Mouse (Mus musculus) megakaryocyte progenitor cell, adult 5-6 weeks (primary cell): ENCODE data around the gene Vps37b. TPM values are rescaled to one million over a fixed set of nuclear protein-coding genes. Genes with fewer than 3 reads are reported as not detected.

ENCODE experiments used
- ATAC-seq: replicated peaks from 2 replicates; pipeline ENCODE4 v1.8.0; 2016; ENCODE audit warnings: mild to moderate bottlenecking, moderate TSS enrichment, inconsistent platforms; ENCODE audit not compliant: poor library complexity
- total RNA-seq, 2 experiments: library from RNA; stranded (forward) in 1 of 2; stranded (reverse) in 1 of 2; fragments of 157-497, 149-512 nt in 1 of 2; fragments of 200-1000 nt in 1 of 2; gene quantifications; 2 replicates each; pipeline versions ENCODE4 v1.2.3 to v1.2.4; 2015 to 2017

Vps37b gene
- total RNA-seq, 2 experiments from 2014 or later = 11.4 to 15.6 TPM

DNA sequence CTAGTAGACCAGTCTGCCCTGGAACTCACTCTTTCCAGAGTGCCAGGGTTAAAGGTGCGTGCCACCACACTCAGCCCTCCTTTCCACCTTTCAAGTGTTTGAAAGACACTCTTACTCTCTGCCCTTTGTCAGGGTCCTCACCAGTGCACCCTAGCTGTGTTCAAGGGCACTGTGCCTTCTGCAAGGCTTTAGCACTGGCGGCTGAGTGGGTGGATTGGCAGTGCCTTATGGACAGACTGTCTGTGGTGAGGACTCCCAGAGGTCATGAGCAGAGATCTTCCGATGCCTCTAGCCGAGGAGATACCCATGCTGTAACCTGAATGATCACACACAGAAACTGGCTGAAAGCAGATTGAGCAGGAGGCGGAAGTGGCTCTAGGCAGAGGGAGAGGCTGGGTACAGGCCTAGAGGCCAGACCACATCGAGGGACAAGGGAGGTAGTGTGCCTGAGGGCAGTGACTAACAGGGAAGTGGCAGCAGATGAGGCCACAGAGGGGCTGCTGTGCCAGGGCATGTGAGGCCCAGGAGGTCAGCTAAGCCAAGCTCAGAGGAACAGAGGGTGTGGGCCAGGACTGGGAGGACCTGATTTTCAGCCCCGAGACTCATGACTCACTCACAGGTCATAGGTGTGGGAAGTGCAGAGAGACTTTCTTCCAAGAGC, 14.8 kb upstream of the Vps37b start:
- ATAC-seq = peak; percentile 75

DNA sequence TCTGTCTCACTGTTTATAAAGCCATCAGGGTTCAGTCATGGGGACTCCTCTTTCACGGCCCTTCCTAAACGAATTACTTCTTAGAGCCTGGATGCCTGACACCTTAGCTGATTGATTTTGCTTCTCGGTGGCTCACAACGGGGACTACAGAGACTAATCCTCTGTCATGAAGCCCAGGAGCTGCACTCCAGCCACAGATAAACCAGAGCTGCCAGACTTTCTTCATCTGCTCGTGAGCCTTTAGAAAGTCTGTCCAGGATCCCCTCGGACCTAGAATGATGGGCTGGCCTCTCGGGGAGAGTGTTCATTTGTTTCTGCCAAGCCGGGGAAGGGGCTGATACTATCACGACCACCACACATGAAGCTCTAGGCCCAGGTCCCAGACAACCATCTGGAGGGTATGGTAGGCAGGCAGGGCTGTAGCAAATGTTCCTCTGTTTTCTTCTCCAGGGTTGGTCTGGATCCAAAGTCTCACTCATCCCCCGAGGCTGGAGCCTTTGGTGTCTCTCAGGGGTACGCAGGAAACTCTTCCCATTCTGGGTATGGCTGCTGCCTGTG, 13.5 kb upstream of the Vps37b start:
- no peak for ATAC-seq

DNA sequence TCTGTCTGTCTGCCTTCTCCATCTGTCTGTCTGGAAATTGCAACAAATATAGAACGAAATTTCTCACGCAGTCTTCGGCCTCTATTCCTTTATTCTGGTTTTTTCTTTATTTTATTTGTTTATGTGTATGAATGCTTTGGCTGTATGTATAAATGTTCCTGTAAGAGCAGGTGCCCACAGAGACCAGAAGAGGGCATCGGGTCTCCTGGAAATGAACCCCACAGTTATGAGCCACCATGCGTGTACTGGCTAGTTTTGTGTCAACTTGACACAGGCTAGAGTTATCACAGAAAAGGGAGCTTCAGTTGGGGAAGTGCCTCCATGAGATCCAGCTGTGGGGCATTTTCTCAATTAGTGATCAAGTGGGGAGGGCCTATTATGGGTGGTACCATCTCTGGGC, 11.9 kb upstream of the Vps37b start:
- no peak for ATAC-seq

DNA sequence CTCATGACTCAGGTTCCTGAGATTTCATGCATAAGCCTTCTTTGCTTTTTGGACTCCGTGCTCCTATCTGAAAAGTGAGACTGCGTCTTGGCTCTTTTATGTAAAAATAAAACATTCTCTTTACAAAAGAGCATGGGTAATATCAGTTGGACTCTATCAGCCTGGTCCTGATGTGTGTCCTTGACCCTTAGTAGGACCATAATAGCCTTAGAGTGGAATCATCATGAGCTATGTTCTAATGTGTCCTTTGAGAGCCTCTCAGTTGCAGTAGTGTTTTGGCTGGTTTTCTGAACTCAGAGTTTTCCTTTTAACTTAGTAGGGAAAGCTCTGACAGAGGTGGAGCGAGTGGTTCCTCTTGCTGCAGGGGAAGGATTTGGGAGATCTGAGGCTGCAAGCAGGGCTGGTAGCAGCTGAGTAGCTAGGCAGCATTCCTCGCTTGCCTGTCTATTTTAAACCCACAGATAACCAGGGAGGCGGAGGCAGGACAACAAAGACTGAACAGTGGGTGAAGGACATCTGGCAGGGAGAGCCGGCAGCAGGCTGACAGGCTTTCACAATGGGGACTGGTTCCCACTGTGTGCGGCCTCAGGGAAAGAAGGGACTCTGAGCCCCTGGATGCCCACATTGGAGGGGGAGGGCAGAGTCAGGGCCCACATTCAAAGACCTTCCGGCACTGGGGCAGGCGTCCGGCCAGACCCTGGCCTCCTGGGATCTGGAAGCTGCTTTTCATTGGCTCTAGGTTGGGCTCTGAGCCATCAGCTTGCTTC, 11.3 kb upstream of the Vps37b start:
- no peak for ATAC-seq

DNA sequence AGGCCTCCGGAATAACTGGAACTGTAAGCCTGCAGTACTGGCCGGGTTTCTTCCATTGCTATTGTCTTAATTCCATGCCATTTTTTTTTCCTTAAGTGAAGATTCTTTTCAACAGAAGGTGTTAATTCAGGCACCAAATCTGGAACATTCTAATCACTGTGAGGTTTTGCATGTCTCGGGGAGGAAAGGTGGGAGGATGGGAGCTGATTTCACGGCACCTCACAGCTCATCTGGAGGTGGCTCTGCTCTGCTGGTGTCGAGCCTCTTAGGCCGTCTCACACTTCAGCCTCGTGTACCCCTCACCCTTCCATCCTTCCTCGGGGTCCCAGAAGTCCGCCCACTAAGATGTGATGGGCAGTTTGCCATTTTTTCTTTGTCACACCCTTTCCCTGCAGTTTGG, 9.0 kb upstream of the Vps37b start:
- ATAC-seq = no peak

DNA sequence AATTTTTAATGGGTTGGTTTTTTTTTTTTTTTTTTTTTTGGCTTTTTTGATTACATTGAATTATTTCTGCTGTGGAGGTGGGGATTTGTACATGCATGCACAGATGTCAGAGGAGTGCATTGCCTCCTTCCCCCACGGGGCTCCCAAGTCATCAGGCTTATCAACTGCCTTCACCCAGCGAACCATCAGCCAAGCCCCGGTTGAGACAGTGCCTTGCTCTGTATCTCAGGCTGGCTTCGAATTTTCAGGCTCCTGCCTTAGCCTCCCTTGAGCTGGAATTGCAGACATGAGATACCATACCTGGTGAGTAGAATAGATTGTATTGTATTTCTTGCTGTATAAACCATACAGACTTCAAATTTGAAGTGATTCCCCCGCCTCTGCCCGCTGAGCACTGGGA, 7.5 kb upstream of the Vps37b start:
- peak; percentile 76 for ATAC-seq

DNA sequence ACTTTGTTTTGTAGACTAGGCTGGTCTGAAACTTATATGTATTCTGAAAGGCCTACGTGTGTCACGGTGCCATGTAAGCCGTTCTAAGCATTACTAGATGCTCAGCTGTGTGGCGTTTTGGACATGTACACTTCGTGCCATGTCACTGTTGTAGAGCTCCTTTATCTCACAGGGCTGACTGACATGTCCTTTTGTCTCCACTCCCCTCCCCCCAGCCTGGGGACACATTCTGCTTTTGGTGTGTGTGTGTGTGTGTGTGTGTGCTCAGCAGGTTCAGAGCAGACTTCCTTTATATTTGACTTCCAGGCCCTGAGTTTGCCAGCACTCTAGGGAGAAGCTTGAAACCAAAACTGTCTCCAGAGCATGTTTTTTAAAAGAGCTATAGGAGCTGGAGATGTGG, 4.8 kb upstream of the Vps37b start:
- ATAC-seq = peak; percentile 35

DNA sequence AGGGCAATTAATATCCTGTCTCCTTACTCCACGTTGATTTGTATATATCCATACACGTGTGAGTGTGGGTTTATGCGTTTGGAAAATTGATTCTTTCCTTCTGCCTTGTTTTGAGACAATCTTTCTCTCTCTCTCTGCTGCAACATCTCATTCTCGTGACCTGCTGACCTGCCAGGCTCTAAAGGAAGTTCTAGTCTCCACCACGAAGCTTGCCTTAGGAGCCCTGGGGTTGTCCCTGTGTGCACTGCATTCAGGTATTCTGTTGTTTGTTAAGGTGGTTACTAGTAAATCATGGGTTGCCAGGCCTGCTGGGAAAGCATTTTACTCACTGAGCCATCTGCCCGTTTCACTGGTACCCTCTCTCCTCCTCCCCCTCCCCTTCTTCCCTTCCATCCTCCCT, 4.3 kb upstream of the Vps37b start:
- ATAC-seq = no peak

DNA sequence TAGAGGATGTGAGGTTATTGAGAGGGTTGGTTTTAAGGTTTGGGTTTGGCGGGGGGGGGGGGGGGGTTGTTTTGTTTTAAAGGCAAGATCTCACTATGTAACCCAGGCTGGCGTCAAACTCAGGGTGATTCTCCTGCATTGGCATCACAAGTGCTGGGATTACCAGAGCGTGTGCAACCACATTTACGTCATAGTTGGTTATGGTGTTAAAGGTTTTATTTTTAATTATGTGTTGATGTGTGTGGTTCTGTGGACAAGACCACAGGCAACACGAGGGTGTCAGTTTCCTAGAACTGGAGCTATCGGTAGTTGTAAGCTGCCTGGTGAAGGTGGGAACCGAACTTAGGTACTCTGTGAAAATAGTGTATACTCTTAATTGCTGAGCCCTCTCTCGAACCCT, 3.7 kb upstream of the Vps37b start:
- ATAC-seq = no peak

DNA sequence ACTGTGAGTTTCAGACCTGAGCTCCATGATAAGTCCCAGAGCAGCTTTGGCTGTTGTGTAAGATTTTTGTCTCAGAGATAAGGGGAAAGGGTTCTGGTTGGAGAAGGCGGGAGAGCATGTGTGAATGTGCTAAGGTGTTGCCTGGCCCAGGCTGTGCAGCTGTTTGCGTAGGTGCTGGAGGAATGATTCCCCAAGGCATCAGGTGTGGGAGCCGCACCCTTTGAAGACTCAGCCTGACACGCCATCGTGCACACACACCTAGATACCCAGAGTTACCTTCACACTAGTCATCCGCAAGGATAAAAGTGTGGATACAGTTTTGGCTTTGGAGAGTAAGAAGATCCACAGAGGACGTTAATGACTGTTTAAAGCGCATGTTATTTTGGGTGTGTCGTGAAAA, 3.3 kb upstream of the Vps37b start:
- ATAC-seq = no peak

DNA sequence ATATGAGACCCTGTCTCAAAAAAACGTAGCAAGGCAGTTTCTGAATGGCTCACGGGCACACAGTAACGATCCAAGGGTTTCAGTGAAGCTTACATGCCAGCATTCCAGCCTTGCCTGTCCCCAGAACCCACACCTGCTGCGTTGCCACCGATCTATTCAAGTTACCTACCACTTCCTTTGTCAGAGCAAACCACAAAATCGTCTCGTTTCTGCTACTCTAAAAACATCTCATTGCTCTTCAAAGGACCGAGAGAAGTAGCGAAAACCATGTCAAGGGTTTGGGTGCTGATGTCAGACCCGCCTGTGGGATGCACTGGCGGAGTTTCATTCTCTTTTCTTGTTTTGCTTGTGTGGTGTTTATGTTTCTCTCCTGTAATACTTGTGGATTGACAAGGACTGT, 2.4 kb upstream of the Vps37b start:
- no peak for ATAC-seq

DNA sequence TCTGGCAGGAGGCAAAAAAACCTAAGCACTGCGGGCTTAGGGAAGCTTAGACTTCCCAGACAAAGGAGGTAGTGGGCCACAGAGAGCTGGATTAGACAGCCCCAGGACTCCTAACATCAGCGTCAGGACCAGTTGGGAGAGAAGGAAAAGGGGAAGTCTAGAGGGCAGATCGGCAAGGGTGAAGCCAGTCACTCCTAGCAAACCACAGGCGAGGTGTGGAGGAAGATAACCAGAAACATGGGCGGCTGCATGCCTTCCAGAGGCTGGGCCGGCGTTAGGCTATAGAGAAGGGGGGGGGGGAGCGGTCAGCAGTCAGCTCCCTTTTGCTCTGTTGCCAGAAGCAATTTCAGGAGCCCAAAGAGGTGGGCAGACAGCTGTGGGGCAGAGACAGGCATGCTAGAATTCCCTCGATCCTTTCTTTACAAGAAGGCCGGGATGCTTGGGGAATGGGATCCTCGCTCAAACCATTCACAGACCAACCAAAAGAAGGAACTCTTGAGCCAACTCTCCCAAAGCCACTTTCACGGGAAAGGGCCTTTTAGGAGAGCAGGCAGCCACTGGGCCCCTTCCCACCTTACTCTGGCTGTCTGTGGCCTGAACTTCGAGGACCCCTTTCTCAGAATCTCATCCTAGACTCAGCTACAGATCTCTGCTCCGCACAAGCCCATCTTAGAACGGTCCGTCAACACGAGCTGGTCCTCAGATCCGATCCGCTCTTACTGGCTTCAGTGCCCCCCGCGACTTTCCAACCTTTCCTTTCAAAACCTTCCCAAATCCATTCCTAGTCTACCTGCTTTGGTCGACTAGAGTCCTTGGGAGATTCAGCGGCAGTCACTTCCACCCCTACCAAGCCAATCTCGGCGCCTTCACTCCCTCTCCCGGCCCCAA, 758 bp downstream of the Vps37b start:
- ATAC-seq = peak; percentile 73

DNA sequence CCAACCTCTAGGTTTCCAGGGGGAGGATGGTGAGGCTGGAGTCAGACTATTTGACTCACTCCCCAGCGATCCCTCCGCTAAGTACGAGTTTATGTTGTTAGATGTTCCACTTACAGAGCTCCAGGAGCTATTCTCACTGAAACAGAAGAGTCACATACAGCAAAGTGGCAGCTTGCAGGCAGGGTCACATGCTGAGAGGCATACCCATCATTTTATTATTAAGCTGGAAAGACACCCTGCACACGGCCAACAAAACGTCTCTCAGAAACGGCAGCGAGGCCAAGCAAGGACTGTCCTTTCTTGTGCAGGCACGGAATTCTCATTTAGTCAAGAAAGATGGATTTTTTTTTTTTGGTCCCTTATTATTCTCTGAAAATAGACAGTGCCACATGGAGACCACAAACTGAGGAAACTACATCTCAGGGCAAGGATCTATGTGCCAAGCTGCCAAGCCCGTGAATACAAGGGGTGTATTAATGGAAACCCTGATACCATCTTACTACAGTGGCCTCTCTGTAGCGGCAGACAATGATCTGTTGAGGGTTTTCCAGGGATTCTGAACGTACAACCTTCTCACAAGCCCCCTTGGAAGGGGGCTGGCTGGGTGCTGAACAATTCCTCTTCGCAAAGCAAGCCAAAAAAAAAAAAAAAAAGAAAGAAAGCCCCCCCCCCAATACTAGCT, 1.5 kb downstream of the Vps37b start:
- no peak for ATAC-seq

DNA sequence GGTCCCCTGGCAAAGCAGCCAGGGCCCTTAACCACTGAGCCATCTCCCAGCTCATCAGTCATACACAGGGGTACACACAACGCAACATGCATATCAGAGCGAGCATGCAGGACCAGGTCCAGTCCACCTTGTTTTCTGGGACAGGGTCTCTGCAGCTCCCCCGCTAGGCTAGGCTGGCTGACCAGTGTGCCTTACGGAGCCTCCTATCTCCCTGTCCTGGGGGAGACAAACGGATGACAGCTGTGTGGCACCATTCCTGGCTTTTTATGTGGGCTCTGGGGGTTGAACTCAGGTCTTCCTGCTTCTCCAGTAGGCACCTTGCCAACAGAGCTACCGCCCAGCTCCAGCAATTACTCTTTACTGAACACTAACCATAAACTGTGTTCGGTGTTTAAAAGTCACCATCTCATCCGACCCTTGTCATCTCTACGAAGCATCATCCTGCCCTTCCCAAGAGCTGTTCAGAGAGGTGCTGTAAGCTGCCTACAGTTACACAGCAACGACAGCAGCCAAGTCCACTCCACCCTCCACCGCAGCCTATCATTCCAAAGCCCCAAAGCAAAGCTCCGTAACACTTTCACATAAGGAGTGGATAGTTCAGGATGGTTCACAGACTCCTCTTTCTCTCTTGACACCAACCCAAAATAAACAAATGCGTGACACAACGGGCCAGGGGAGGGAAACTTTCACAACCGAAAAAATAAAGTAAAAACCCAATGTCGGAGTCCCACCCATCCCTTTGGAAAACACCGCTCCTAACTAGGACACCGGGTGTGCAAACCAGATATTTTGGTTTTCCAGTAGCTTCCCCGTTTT, 2.6 kb downstream of the Vps37b start:
- ATAC-seq = no peak

DNA sequence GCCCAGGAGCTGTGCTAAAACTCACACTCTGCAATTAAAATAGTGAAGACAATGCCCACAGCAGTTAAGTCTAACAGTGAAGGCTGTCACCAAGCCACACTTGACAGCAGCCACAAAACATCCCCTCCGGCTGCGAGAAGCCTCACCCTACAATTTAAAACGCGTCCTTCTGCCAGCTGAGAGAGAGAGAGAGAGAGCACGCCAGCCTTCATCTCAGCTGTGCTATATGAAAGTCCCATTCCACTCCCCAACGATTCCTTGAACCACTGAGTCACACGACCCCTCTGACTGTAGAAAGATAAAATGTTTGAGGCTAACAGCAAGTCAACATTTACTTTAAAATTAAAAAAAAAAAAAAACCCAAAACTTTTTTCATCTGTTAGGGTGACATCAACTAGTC, 3.4 kb downstream of the Vps37b start:
- no peak for ATAC-seq

DNA sequence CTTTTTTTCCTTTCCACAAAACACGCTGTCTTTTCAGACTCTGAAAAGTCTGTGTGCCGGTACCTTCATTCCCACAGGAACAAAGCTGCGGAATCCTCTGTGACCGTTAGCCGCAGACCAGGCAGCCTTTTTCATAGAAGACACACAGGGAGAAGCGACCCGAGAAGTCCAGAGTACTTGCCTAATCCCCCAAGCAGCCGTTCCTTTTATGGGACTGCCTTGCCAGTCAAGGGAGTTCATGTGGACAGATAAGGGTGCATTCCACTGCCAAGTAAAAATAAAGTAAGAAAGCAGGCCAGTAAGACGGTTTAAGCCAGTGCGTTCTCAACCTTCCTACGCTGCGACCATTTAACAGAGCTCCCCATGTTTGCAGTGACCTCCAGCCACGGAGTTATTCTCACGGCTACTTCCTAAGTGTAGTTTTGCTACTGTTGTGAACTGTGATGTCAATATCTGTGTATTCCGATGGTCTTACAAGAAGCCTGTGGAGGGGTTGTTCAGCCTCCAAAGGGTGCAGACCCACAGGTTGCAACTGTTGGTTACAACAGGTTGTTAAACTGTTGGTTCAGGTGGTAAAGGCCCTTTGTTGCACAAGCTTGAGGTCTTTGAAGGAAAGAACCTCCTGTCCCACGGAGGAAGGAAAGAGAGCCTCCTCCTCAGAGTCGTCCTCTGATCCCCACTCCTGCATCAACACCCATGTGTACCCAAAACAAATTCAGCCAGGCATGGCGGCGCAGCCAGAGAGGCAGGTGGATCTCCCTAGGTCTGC, 4.2 kb downstream of the Vps37b start:
- peak; percentile 15 for ATAC-seq

DNA sequence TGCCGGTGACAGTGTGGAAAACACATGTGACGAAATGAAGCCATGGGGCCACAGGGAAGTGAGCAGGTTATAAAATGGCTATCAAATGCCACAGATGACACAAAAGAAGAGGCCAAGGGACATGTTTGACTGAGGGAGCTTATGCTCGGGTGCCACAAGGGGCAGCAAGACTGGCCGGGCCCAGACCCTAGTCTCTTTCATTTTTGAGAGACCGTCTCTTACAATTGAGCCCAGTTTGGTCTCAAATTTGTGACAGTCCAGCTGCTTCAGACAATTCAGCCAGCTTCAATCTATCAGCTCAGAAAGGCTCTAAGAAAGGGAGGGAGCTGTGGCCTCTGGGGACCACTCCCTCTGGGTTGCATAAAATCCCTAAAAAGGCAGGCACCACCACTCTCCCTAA, 5.5 kb downstream of the Vps37b start:
- no peak for ATAC-seq

DNA sequence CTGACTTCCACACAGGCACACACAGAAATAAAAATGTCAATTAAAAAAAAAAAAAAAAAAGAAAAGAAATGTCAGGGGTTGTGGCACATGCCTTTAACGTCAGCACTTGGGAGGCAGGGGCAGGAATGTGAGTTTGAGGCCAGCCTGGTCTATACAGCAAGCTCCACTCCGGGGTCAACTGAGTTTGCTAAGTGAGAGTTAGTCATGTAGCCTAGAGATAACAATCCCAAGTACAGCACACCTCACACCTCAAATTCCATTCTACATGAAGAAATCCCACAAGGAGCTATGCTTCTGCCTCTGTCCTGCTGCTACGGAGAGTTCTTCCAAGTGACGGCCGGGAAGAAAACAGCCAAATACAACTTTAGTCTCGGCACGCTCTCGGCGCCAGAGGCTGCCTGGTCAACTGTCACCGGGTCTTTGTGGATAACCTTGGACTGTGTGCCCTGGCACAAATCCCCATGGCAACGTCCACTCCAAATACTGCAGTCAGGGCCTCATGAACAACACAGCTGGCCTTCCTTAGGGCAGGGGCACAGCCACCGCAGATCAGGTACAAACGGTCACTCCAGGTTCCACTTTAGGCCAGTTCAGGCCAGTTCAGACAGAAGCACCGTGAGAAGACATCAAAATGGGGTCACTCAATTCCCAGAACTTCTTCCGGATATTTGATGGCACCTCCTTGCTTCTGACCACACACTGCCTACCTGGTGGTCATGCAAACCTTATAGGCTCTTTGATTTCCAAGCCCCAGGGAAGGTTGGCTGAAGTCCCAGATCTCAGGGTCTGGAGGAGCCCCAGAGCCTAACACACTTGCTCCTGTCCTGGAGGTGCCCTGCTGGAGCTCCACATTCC, 6.3 kb downstream of the Vps37b start:
- no peak for ATAC-seq
